Mouse (Mus musculus): Measurements from ENCODE around the gene Aadac. TPM values are rescaled to one million over a fixed set of nuclear protein-coding genes. Genes with fewer than 3 reads are reported as not detected.
A peak's percentile ranks its signal among the peaks of the same experiment; 100 is the strongest.

Gene Aadac
- 35.8 and 39.8 TPM in 2 replicates for polyA plus RNA-seq (2015; fragmentation: Nextera tagmentation; extraction: Ambion mirVana)

DNA sequence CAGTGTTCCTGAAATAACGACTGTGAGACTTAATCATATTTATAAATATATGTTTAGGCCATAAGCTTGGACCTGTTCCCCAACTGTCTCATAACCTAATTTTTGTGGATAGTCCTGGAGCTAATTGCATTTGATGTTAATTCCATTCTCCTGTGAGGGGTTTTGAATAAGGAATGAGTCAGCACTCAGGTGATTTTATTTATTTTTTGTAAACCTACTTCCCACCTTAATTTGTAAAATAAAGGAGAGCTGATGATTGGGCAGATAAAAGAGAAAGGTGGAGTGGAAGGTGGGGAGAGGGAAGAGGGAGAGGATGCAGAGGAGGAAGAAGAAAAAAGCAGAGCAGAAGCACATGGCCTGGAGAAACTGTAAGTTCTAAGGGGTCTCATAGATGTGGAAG is at the start of gene Aadac:
Gene Aadac, plus strand, starts transcription at position 301 of the 400 bp plus-strand sequence.
- H3K9me3 ChIP-seq (ENCODE audit: low read length) = no peaks in the 10 kb centered on the region
- H3K4me2 ChIP-seq (replicated peaks; ENCODE audit: low read depth, low read length) = no peak within 1 kb of the TSS
- no peaks in the 10 kb centered on the region for H3K36me3 ChIP-seq (ENCODE audit: insufficient read depth, low read length)
- no peak within 1 kb of the TSS for H3K27ac ChIP-seq (ENCODE audit: low read length)
- no peak within 1 kb of the TSS for H3K9ac ChIP-seq (replicated peaks; ENCODE audit: low read length)
- H3K27me3 ChIP-seq (ENCODE audit: insufficient read depth, low read length) = no peaks in the 10 kb centered on the region
- H3K4me3 ChIP-seq (ENCODE audit: low read length) = no peak within 1 kb of the TSS
- 87% methylated on average over 1 of the region's 1 CpGs for WGBS
- no peaks in the 10 kb centered on the region for H3K4me1 ChIP-seq (ENCODE audit: insufficient read depth, low read length)
- ATAC-seq (ENCODE audit: low FRiP score, low TSS enrichment) = no peak

- H3K36me3 ChIP-seq (ENCODE audit: insufficient read depth, low read length) = no peaks in the 10 kb centered on the region
- H3K27ac ChIP-seq (ENCODE audit: low read length) = no peak overlapping the region
- no peaks in the 10 kb centered on the region for H3K9me3 ChIP-seq (ENCODE audit: low read length)
- H3K9ac ChIP-seq (replicated peaks; ENCODE audit: low read length) = no peak overlapping the region
- no peak overlapping the region for H3K4me3 ChIP-seq (ENCODE audit: low read length)
- no peaks in the 10 kb centered on the region for H3K4me1 ChIP-seq (ENCODE audit: insufficient read depth, low read length)
- no peaks in the 10 kb centered on the region for H3K27me3 ChIP-seq (ENCODE audit: insufficient read depth, low read length)
- H3K4me2 ChIP-seq (replicated peaks; ENCODE audit: low read depth, low read length) = no peak overlapping the region
- ATAC-seq (ENCODE audit: low FRiP score, low TSS enrichment) = no peak
These were observed 21.9 kb upstream of the Aadac start for GRCm38 (mm10) chr3:60003622-60004021.

- H3K9me3 ChIP-seq (ENCODE audit: low read length) = no peaks in the 10 kb centered on the region
- H3K4me2 ChIP-seq (replicated peaks; ENCODE audit: low read depth, low read length) = no peak within 1 kb of the TSS
- no peak within 1 kb of the TSS for H3K27ac ChIP-seq (ENCODE audit: low read length)
- H3K4me1 ChIP-seq (ENCODE audit: insufficient read depth, low read length) = no peaks in the 10 kb centered on the region
- WGBS = 80% methylated on average over 1 of the region's 1 CpGs
- no peak within 1 kb of the TSS for H3K9ac ChIP-seq (replicated peaks; ENCODE audit: low read length)
- ATAC-seq (ENCODE audit: low FRiP score, low TSS enrichment) = no peak
- no peaks in the 10 kb centered on the region for H3K36me3 ChIP-seq (ENCODE audit: insufficient read depth, low read length)
- H3K27me3 ChIP-seq (ENCODE audit: insufficient read depth, low read length) = no peaks in the 10 kb centered on the region
- no peak within 1 kb of the TSS for H3K4me3 ChIP-seq (ENCODE audit: low read length)
These were observed 19.1 kb upstream of the Aadac start, which contains the start of gene Aadacl2 for GRCm38 (mm10) chr3:60006443-60006842. TSS of gene Aadacl2 (plus strand) at chr3:60006743.

DNA sequence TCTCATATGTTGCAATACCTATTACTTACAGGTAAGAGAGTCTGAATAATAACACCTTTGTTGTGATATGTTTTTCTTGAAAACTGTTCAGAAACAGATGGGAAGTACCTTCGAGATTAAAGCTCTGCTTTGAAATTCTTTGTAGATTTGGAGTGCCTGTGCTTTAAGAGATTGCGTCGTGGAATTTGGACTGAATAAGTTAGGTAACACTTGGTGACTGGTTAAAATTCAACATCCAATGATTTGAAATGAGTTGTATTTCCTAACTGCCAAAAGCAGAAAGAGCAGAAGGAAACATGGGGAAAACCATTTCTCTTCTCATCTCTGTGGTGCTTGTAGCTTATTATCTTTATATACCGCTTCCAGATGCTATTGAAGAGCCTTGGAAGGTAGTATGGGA is 6.0 kb downstream of the Aadac start:
- no peaks in the 10 kb centered on the region for H3K36me3 ChIP-seq (ENCODE audit: insufficient read depth, low read length)
- ATAC-seq (ENCODE audit: low FRiP score, low TSS enrichment) = no peak
- H3K27ac ChIP-seq (ENCODE audit: low read length) = no peak overlapping the region
- no peaks in the 10 kb centered on the region for H3K4me1 ChIP-seq (ENCODE audit: insufficient read depth, low read length)
- H3K9ac ChIP-seq (replicated peaks; ENCODE audit: low read length) = no peak overlapping the region
- H3K9me3 ChIP-seq (ENCODE audit: low read length) = no peaks in the 10 kb centered on the region
- no peaks in the 10 kb centered on the region for H3K27me3 ChIP-seq (ENCODE audit: insufficient read depth, low read length)
- no peak overlapping the region for H3K4me2 ChIP-seq (replicated peaks; ENCODE audit: low read depth, low read length)
- WGBS = 82% methylated on average over 4 of the region's 4 CpGs
- H3K4me3 ChIP-seq (ENCODE audit: low read length) = no peak overlapping the region

DNA sequence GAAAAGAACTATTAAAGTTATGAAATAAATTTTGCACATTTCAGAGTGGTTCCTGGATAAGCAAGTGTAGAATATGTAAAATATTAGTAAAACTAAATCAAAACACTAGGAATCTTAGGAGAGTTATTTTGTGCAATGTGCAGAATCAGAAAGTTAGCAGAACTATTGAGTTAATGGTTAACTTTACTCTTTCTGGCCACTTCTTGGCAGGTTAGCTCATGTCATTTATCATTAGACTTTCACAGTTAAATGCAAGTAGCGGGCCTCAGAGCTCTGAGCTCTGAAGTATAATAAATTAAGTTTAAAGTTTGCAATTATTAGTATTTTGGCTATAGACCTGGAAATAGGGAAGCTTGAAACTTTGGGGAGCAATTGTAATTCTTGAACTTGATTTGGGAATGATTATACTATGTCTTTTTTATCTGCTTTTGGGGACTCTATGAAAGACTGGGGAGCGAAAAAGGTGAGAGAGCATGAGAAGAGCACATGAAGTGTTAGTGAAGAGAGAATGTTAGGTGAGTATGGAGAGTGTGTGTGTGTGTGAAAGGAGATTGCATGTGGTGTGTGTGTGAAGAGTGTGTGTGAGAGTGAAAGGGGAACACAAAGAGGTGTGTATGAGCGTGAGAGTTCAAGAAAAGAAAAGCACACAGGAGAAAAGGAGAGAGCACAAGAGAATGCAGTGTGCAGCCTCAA is 20.9 kb downstream of the Aadac start:
- WGBS = 63% methylated on average over 3 of the region's 3 CpGs
- peak; percentile 74; the same call in 1 of the 2 replicates for ATAC-seq (ENCODE audit: low FRiP score, low TSS enrichment)

DNA sequence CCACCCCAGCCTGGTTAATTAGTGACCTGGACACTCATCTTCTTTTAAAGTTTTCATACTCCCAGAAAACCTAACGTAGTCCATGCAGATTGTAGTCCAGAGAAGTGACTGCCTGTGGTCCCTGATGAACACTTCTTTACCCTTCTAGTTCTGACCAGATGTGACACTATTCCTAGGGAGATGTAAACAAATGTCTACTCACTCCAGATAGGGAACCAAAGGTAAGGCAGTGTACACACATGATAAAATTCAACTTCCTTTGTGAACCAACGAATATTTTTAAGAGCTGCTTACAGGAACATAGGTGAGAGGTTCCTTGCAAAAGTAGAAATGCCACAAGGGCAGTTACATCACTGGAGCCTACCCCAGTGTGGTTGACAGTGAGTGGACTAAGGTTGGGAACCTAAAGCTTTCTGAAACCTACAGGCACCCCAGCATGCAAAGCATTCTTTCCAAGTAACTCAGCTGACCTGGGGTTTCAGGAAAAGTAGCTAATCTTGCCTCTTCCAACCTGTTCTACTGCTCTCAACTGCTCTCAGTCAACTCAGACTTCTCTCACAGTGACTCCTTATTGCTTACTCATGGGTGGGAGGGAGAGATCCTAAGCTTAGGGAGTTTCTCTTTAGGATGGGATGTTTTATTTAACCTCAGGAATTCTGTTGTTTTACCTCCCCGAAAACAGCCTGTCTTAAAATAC is 27.9 kb downstream of the Aadac start:
- ATAC-seq (ENCODE audit: low FRiP score, low TSS enrichment) = no peak
- no peak overlapping the region for H3K27ac ChIP-seq (ENCODE audit: low read length)
- no peak overlapping the region for H3K4me2 ChIP-seq (replicated peaks; ENCODE audit: low read depth, low read length)
- no peak overlapping the region for H3K4me3 ChIP-seq (ENCODE audit: low read length)
- no peak overlapping the region for H3K9ac ChIP-seq (replicated peaks; ENCODE audit: low read length)
- H3K9me3 ChIP-seq (ENCODE audit: low read length) = no peaks in the 10 kb centered on the region
- WGBS = 68% methylated on average over 3 of the region's 3 CpGs
- H3K4me1 ChIP-seq (ENCODE audit: insufficient read depth, low read length) = no peaks in the 10 kb centered on the region
- H3K36me3 ChIP-seq (ENCODE audit: insufficient read depth, low read length) = no peaks in the 10 kb centered on the region
- no peaks in the 10 kb centered on the region for H3K27me3 ChIP-seq (ENCODE audit: insufficient read depth, low read length)

More for the DNA sequence above, 20.9 kb downstream of the Aadac start:
- no peaks in the 10 kb centered on the region for H3K9me3 ChIP-seq (ENCODE audit: low read length)
- H3K4me2 ChIP-seq (replicated peaks; ENCODE audit: low read depth, low read length) = no peak overlapping the region
- H3K4me1 ChIP-seq (ENCODE audit: insufficient read depth, low read length) = no peaks in the 10 kb centered on the region
- no peaks in the 10 kb centered on the region for H3K27me3 ChIP-seq (ENCODE audit: insufficient read depth, low read length)
- no peak overlapping the region for H3K9ac ChIP-seq (replicated peaks; ENCODE audit: low read length)
- no peak overlapping the region for H3K27ac ChIP-seq (ENCODE audit: low read length)
- H3K36me3 ChIP-seq (ENCODE audit: insufficient read depth, low read length) = no peaks in the 10 kb centered on the region
- no peak overlapping the region for H3K4me3 ChIP-seq (ENCODE audit: low read length)

- H3K27me3 ChIP-seq (ENCODE audit: insufficient read depth, low read length) = no peaks in the 10 kb centered on the region
- H3K4me1 ChIP-seq (ENCODE audit: insufficient read depth, low read length) = no peaks in the 10 kb centered on the region
- H3K36me3 ChIP-seq (ENCODE audit: insufficient read depth, low read length) = no peaks in the 10 kb centered on the region
These were observed 28.4 kb downstream of the Aadac start for GRCm38 (mm10) chr3:60053931-60054330.

DNA sequence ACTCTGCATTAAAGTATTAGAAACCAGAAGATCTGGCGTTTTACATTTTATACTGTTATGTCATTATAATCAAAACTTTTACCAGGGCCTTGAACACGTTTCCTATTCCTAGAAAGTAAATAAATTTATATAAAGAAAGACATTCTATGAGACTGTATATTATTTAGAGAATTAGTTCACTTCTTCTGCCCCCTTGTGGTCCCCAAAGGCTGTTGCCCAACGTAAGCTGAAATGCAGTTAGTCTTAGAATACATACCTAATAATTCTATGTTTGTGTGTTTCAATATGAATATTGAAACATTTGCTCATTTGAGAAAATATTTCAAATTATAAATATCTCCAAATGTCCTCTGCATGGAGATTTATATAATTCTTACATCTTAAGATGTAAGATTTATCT is 30.9 kb downstream of the Aadac start:
- Histone ChIP-seq H3K4me1 (ENCODE audit: insufficient read depth, low read length) (no peaks in the 10 kb centered on the region), H3K4me3 (ENCODE audit: low read length) (no peak overlapping the region), H3K9me3 (ENCODE audit: low read length) (no peaks in the 10 kb centered on the region), H3K27ac (ENCODE audit: low read length) (no peak overlapping the region), H3K36me3 (ENCODE audit: insufficient read depth, low read length) (no peaks in the 10 kb centered on the region), H3K9ac (replicated peaks; ENCODE audit: low read length) (no peak overlapping the region), H3K4me2 (replicated peaks; ENCODE audit: low read depth, low read length) (no peak overlapping the region), H3K27me3 (ENCODE audit: insufficient read depth, low read length) (no peaks in the 10 kb centered on the region)
- no peak for ATAC-seq (ENCODE audit: low FRiP score, low TSS enrichment)
- 27% methylated on average over 3 of the region's 3 CpGs for WGBS

More at GRCm38 (mm10) chr3:60053931-60054330, 28.4 kb downstream of the Aadac start:
- Histone ChIP-seq H3K27ac (ENCODE audit: low read length) (no peak overlapping the region), H3K9ac (replicated peaks; ENCODE audit: low read length) (no peak overlapping the region), H3K4me3 (ENCODE audit: low read length) (no peak overlapping the region), H3K4me2 (replicated peaks; ENCODE audit: low read depth, low read length) (no peak overlapping the region), H3K9me3 (ENCODE audit: low read length) (no peaks in the 10 kb centered on the region)
- no peak for ATAC-seq (ENCODE audit: low FRiP score, low TSS enrichment)
- WGBS = 77% methylated on average over 2 of the region's 2 CpGs

GRCm38 (mm10) chr3:60057070-60057808 is 31.7 kb downstream of the Aadac start:
- H3K4me3 ChIP-seq (ENCODE audit: low read length) = no peak overlapping the region
- ATAC-seq (ENCODE audit: low FRiP score, low TSS enrichment) = no peak
- H3K36me3 ChIP-seq (ENCODE audit: insufficient read depth, low read length) = no peaks in the 10 kb centered on the region
- H3K4me2 ChIP-seq (replicated peaks; ENCODE audit: low read depth, low read length) = no peak overlapping the region
- no peaks in the 10 kb centered on the region for H3K27me3 ChIP-seq (ENCODE audit: insufficient read depth, low read length)
- H3K27ac ChIP-seq (ENCODE audit: low read length) = no peak overlapping the region
- H3K9ac ChIP-seq (replicated peaks; ENCODE audit: low read length) = no peak overlapping the region
- 81% methylated on average over 2 of the region's 2 CpGs for WGBS
- no peaks in the 10 kb centered on the region for H3K4me1 ChIP-seq (ENCODE audit: insufficient read depth, low read length)
- no peaks in the 10 kb centered on the region for H3K9me3 ChIP-seq (ENCODE audit: low read length)

GRCm38 (mm10) chr3:60057809-60058082 is 32.2 kb downstream of the Aadac start:
- H3K36me3 ChIP-seq (ENCODE audit: insufficient read depth, low read length) = no peaks in the 10 kb centered on the region
- no peaks in the 10 kb centered on the region for H3K4me1 ChIP-seq (ENCODE audit: insufficient read depth, low read length)
- no peak overlapping the region for H3K27ac ChIP-seq (ENCODE audit: low read length)
- H3K27me3 ChIP-seq (ENCODE audit: insufficient read depth, low read length) = no peaks in the 10 kb centered on the region
- H3K4me3 ChIP-seq (ENCODE audit: low read length) = no peak overlapping the region
- H3K9me3 ChIP-seq (ENCODE audit: low read length) = no peaks in the 10 kb centered on the region
- no peak overlapping the region for H3K4me2 ChIP-seq (replicated peaks; ENCODE audit: low read depth, low read length)
- WGBS = 55% methylated on average over 1 of the region's 1 CpGs
- no peak for ATAC-seq (ENCODE audit: low FRiP score, low TSS enrichment)
- no peak overlapping the region for H3K9ac ChIP-seq (replicated peaks; ENCODE audit: low read length)
